Mouse (Mus musculus): ENCODE data around the gene Plek.
A peak's percentile ranks its signal among the peaks of the same experiment; 100 is the strongest.

Plek gene

DNA sequence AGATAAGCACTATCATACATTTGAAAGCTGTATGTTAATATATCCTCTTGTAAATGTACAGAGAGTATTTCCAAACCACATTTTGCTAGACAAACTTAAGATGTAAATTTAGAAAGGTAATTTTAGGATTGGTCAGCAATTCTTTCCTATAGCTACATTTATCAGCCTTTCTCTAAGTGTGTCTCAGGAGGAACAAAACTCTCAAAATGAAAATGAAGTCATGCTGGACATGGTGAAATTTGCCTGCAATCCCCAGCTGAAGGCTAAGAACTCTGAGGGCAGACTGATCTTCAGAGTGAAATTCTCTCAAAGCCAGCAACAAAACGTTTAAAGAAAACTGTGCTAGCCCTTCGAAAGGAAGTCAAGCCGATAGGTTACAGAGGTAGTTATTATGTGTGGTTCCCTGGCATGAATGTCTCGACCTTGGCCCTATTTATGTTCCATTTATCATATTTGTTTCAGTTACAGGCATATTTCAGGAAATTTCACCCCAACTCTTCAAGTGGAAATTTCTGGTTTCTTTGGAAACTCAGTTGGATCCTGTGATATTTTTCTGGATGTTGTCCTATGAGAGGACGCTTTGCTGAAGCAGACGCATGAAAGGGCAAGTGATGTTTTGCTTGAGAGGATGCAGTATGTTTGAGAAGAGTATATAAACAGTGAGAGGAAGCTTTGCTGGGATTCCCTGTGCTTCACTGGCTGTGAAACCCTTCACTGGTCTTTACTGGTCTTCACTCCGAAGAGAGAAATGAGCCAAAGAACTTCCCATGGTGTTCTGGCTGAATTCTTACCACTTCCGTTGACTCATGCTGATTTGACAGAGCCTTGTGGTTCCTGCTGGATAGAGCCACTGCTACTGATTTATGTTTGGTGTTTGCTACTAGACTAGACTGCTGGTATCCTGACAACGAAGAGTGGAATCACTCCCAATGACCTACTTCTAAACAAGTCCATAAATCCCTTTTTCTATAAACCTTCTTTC is 51.5 kb downstream of the Plek start:
- no peak for DNase-seq (ENCODE audit: low spot score in 2 of 2)

DNA sequence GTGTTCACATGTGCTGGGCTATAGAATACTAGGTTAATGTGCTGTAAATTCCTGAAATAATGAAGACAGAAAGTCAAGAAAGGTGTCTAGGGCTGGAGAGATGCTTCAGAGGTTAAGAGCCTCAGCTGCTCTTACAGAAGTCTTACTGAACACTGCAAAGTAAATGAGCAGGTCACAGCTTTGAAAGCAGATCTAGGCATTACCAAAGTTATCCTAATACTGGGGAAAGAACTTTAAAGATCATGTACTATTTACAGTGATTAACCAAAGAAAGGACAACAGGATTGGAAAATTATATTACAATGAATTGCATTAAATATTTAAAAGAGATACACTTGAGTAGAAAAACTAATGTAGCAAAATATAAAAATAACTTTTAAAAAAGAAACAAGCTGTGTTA is 52.2 kb downstream of the Plek start:
- no peak for DNase-seq (ENCODE audit: low spot score in 2 of 2)

DNA sequence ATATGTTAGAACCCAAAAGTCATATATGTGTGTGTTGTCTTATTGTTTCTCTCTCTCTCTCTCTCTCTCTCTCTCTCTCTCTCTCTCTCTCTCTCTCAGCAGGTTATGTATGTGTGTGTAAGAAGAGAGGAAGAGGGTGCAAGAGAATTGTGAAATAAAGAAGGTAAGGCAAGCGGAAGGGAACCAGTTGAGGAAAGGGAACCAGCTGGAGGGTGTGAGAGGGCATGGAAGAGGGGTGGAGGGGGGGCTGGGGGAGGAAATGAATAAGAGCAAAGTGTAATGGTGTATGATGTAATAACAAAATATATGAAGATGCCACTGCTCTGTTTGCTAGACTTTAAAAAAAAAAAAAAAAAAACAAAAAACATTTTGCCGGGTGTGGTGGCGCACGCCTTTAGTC is 52.8 kb downstream of the Plek start:
- no peak for DNase-seq (ENCODE audit: low spot score in 2 of 2)

DNA sequence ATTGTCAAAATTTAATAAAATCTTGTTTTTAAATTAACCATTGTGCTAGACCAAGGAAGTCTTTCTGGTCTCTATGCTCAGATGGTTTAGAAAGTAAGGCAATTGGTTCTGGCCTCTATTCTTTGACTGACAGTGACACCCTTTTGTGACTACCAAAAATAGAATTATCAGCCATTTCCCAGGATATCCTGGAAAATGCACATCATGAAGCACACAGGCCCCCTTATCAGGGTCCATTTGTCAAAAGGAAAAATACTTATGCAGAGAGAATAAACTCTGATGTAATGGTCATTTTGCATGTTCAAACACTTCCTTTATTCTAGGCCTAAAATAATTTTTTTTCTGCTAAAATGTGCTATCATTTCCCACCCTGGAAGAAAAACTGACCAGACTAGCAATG is 54.7 kb downstream of the Plek start:
- DNase-seq (ENCODE audit: low spot score in 2 of 2), result no peak

DNA sequence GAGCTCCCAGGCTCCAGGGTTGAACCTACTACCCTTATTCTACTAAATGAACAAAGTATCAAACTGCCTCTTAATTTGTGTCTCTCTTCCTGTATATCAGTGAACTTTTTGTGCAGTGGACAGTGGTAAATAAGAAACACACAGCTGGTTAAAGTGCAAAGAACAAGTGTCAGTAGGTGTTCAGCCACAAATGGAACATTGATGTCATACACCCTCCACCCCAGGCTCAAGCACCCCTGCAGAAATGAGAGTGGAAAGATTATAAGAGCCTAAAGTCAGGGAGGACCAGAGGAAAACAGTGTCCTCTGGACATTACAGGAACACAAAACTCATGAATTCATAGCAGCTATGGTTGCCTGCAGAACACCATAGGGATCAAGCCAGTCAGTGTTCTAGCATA is 55.4 kb downstream of the Plek start:
- no peak for DNase-seq (ENCODE audit: low spot score in 2 of 2)

DNA sequence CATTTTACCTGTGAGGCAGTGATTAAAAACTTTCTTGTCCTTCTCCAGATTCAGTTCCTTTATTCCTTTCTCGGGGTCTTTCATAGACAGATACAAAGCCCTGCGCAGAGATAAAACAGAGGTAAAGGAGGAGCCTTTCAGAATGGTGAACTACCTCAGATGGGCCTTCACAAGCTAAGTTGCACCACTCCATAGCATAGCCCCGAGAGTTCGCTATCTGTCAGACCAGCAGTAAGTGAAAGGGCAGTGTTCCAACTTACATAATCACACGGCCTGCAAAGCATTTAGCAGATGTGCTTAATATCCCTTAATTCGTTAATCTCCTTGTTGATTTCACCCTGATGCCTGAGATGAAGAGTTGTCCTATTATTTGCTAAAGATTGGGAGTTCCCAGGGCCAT is 59.3 kb downstream of the Plek start:
- no peak for DNase-seq (ENCODE audit: low spot score in 2 of 2)

DNA sequence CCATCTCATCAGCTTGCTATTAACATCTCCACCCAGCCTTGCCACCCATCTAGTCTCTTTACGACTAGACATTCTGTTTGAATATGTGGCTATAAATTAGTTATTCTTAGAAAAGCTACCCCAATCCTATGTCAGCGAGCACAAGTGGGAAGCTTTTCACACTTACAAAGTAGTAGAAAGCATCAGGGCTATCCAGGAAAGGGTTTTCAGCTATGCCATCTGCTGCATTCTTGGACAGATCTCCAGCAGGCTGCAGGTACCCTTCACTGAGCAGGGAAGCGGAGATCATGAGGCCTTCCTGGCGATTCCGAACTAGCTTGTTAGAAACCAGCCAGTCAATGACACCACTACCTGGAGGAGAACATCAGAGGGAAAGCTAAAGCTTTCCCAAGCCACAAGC is 62.3 kb downstream of the Plek start:
- DNase-seq (ENCODE audit: low spot score in 2 of 2), result no peak

DNA sequence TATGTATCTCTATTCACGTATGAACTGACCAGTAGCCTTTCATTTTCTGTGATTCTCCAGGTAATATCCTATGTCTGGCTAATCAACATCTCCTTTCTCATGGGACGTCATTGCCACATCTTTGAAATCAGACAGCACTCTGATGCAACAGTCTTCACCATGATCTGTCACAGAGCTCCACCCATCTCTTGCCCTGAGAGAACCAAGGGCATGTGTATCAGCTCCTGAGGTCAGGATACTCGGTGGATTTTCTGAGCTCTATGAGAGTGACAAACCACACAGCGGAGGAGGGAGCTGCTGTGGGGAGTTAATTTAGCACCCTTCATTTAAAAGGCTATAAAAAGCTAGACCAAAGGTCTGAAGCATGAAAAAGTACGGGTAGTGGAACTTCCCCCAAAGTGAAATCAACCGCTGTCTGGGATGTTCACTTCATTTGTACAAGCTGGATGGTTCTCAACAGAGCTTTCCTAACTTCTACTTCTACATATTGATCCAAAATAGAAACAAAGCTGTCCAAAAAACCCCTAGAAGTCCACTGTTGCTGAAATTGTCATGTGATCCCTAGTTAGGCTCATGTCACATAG is 64.3 kb downstream of the Plek start:
- DNase-seq (ENCODE audit: low spot score in 2 of 2), result no peak

DNA sequence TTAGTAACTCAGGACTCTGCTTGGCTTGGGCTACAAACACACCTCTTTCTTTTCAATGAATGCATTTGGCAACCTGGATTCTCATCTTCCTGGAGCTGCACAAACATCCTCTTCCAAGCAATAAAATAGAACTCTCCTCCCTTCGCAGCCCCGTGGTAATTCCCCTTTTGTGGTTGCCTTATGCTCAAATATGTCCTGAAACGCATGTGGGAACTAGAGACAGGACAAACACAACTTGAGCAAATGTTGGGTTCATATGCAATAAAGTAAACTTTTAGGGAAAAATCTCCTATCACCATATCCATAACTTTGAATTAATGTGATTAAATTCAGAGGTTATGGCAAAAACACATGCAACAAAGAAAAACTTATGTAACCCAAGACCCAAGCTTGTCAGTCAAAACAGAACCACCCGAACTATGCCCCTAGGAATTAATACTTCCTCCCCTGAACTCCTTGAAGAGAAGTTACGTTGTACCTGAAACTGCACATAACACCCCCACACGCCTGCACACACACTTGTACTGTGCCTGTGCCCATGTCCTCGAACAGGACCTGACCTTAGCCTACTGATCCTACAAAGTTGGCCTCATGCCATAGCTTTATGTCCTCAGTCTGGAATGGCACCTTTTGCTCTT is 65.5 kb downstream of the Plek start:
- no peak for DNase-seq (ENCODE audit: low spot score in 2 of 2)

DNA sequence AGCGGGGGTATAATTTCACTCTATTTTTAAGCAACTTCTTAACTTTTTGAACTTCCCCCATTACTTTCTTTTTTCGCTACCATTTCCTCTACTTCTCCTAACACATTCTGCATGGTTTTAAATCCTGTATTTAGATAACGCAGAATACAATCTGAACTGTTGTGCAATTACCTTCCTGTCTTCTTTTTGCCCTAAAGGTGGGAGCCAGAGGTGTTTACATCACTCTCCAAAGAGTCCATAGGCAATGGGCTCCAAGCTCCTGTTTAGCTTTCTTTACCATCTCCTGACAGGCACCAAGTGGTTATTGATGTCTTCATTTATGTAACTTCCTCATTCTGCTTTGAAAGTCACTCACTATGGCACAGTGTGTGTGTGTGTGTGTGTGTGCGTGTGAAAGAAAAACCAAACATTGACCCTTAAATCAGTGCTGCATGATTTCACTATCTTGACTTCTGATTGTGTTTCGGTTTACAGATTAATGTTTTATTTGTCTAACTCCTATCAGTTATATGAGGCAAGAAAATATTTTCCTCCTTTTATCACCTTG is 73.9 kb downstream of the Plek start:
- no peak for DNase-seq (ENCODE audit: low spot score in 2 of 2)

DNA sequence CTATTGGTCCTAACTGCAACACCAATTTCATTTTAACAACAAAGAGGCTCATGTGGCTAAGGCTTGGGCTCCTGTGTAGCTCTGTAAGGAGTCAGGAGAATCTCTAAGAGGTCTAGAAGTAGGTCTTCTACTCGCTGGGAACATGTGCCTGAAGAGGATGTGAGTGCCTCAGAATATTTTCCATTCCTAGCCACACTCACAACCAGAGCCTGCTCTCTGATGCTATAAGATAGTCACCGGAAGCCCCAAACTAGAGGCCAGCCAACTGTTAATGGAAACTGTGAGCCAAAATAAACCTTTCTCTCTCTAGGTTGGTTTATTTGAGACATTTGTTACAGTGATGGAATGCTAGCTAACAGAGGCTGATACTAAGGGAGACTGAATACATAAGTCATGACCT is 74.6 kb downstream of the Plek start:
- no peak for DNase-seq (ENCODE audit: low spot score in 2 of 2)

DNA sequence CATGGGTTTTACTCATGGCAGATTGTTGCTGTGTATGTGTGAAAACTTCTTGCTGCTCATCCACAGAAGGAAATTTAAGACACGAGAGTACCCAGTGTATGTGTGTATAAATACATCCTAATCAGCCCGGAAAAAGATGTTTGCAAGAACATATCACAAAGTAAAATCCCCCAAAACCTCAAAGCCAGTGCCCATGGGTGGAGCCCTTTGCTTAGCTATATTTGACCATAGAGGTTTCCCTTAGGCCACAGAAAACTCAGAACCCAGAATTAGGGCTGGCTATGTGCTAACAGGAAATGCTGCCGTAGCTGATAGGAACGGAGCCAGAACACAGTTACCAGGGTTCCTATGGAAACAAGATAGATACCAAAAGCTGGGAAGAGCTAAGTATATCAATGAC is 75.2 kb downstream of the Plek start:
- DNase-seq (ENCODE audit: low spot score in 2 of 2), result no peak

DNA sequence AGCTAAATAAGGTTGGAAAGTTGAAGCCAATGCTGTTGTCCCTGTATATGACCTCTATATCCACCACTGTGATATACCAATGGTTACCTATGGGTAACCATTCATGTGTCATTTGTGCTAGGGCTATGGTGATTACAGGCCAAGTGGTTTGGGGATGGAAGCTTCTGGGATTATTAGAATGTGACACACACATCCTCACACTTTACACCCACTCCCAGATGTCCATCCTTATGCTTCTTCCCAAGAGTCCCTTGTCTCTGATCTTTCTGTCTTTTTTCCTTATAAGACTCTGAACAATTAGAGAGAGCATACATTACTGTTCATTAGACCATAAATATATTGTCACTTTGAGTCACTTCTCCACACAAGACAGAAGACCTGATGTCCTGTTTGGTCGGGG is 79.1 kb downstream of the Plek start:
- DNase-seq (ENCODE audit: low spot score in 2 of 2), result peak; percentile 22 to 48

DNA sequence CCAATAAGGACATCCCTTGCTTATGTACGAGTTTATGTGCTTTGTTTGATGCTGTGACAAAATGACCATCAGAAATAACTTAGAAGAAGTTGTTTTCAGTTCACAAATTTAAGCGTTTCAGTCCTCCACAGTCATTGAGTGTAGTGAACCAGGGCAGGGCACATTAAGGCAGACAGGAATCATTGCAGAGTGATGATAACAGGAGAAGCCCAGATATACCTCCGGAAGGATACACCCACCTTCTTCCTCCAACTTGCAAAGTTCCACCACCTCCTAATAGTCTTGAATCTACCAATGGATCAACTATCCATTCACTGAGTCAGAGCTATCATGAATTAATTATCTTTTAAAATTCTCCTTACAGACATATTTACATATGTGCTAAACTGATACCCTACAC is 80.2 kb downstream of the Plek start:
- DNase-seq (ENCODE audit: low spot score in 2 of 2), result no peak

DNA sequence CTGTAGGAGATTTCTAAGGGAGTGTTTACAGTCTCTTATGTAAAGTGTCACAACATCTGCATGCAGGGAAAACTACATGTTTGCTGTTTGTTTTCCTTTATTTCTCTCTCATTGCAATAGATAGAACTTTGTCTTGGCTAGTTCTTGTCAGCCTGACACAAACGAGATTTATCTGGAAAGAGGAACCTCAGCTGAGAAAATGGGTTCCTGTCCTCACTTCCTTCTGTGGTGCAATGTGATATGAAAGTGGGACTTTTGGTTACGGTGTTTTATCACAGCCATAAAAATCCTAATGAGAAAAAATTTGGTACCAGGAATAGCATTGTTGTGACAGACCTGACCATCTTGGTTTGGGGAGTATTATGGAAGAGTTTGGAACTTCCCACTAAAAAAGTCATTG is 82.5 kb downstream of the Plek start:
- no peak for DNase-seq (ENCODE audit: low spot score in 2 of 2)

DNA sequence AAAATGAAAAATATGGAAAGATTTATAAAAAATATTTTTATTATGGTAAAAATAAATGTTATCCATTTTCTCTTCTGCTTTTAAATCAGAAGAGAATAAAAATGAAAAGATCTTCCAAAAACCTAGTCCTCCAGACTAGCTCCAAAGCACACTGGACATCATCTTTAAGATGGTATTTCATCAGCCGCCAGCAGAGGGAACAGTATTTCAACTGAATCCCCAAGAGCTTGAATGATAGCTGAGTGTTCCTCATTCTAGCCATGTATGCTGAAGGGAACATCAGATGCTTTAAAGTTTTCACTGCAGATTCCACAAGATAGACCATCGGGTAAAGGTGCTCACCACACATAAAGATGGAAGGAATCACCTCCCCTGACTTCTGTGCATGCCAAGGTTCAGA is 84.4 kb downstream of the Plek start:
- DNase-seq (ENCODE audit: low spot score in 2 of 2), result peak; percentile 63 to 67

DNA sequence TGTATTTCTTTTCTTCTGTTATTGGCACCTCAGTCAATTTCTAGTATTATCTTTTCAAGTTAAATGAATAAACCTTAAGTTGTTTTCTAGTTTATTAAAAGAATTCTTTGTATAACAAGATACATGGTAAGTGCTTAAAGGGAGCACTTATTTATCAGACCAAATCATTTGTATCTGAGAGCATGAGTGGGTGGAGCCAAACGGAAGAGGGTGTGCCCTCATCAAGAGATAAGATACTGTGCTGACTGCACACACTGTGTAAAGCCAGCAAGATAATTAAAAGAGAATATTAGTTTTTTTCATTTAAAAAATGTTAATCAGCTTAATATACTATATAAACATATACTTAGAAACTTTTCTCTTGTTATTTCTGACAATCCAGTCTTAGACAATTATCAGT is 93.7 kb downstream of the Plek start:
- no peak for DNase-seq (ENCODE audit: low spot score in 2 of 2)

DNA sequence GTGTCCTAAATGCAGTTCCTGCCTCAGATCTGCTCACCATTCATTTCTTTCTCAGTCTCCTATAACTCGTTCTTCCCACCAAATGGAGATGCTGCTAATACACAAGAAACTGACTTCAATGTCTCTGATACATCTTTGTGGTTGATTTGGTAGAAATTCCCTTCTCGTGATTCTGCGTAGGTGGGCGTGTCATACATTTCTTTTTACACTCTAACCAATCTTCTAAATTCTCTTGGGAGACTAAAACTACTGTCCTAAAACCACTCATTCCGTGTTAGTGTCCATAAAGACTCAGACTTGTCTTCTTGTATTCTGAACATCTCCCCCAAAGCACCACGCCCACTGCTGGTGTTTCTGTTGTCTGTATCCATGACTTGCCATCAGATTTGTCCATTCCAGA is 95.2 kb downstream of the Plek start:
- DNase-seq (ENCODE audit: low spot score in 2 of 2), result no peak

DNA sequence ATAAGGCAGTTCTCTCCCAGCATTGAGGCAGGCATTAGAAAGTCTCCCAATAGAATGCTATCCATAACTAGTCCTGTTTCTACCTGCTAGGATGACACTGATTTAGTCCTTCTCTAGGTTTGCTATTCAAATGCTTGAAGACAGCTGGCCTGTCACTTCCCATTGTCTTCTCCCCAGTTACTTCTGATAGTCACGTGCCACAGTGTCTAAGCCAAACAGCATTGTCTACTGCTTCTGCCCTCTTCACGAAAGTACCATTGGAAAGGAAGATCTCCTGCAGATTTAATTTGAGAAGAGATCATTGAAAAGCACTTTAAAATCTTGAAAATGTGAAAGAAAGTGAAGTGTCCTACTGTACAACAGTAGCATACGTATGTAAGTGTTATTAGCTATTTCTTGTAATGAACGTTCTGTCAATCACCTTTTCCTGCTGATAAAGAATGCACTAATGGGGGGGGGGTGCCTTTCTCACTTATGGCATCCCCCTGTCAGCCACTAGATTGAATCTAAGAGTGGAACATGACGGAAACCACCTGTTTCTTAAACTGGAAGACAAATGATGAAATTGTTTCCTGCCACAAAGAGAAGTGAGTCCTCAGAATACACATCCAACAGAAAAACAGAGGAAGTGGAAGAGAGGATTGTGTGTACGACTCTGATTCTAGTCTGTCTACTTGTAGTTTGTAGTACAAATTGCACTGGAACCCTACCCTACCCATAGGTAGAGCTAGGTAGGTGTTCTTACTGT is 95.9 kb downstream of the Plek start:
- DNase-seq (ENCODE audit: low spot score in 2 of 2), result no peak

DNA sequence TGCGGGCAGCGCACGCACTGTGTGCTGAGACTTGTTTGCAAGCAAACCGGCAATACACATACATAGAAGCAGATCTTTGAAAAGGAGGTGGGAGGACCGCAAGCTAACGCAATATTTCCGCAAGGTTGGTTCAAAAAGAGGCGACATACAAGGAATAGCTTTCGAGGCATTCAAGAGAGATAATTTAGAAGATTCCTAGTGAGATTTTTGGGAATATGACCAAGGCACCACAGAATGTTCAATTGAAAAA is 100.5 kb downstream of the Plek start:
- no peak for DNase-seq (ENCODE audit: low spot score in 2 of 2)

DNA sequence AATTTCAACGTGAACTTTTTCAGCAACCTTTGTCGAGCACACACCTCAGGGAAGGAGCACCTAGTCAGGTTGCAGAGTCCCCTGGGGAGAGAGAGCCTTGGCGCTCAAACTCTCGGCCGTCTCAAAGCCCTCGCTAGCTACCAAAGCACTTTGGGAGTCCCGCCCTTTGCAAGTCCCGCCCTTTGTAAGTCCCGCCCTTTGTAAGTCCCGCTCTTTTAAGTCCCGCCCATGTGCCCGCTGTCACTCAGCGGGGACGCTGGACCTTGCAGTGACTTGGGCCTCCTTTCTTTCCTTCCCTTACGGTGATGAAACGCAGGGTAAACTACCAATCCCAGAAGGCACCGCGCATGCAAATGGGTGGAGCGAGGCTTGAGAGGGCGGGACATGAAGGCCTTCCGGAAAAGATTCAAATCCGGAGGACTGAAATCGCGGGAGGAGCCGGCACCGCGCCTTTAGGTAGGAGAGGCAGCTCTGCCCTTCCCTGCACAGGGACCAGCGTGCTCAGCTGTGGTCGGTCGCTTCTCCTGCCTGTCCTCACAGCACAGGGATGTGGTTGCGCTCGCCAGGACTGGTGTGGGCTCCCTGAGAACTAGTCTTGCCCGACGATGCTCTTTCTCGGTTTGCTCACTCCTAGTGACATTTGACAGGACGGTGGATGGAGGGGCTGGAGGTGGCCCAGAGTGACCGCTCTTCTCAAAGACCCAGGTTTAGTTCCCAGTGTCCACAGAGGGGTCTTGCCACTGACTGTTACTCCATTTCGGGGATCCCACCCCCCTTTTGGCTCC is 101.0 kb downstream of the Plek start, which contains the start of gene Fbxo48:
Gene Fbxo48 (plus strand): TSS at position 400 of the 785 bp plus-strand sequence.
- DNase-seq (ENCODE audit: low spot score in 2 of 2), result peak; percentile 96 to 97

Measured in right cerebral cortex, adult 2 months (tissue).